Mouse (Mus musculus): Measurements from ENCODE around the gene Adam1b. TPM values are rescaled to one million over a fixed set of nuclear protein-coding genes. Genes with fewer than 3 reads are reported as not detected.
"Not testable (repeated sequence)": the region's sequence is repeated elsewhere in the genome, so short reads cannot be mapped to it uniquely, and the experiment has no call there.

Adam1b gene
- not detected for total RNA-seq (2021)
- long read RNA-seq, experiment 1, result 0 reads
- long read RNA-seq, experiment 2, result 0 reads

DNA sequence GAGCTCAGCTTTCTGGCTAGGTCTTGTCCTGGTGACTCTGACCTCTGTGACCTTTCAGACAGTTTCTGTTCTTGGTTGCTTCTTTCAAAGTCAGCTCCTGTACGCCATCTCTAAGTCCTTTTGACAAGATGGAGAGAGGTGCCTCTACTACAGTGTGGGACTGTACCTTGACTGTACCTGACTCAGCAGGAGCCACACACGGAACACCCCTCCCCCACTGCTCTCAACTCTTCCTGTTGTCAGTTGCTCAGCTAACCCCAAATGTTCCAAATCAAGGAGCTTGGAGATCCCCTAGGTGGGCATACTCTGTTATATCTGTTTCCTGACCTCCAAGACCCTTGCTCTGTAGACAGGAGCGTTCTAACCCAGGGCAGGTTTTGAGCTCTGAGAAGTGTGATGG, at the start of gene Adam1b:
TSS of gene Adam1b (minus strand) at position 205 of the 400 bp plus-strand sequence.
- no peak for DNase-seq (ENCODE audit: low spot score)

DNA sequence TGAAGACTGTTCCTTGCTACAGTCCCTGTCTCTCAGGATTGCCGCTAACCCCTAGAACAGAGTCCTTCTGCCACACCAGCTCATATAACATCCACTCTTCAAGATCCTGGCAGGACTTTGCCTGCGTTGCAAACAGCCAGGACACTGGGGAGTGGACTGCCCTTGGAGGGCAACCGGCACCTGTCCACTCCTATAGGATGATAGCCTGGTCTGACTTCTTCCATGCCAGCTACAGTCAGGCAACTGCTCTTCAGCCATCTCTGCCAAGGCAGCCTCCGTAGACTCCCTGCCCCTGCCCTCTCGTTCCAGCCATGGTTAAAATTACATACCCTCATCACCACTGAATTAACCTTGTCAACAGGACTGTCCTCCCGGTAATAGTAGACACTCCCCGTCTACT, 46.0 kb upstream of the Adam1b start:
- peak; percentile 78 for DNase-seq (ENCODE audit: low spot score)

DNA sequence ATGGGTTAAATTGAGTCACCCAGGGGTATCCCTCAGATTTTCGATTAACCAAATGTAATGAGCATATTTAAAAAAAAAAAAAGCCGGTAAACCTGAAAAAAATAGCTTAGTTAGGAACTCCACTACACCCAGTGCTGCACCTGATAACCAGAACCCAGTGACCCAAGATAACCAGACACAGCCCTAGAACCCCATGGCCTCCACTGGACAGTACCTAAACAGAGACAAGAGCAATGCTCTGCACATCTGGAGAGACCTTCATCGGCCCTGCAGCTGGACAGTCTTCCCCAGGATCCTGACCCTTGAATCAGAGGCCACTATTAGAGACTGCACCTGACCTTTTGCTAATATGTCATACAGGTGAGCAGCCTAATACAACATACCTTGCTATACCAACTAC, 43.8 kb upstream of the Adam1b start:
- DNase-seq (ENCODE audit: low spot score), result no peak

DNA sequence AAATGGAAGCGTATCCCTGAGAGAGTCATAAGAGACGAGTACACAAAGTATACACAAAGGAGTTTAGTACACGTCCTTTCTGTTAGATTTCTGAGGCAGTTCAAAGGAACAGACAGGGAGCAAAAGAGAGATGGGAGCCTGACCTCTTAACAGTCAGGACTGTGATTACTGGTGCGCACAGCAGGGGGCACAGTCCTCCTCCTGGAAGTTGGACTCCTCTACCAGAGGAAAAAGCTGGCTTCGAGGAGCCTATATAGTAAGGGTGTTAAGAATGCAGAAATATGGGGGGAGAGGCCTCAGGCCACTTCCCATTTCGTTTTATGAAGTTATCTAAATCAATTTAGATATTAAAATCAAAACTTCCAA, 43.3 kb upstream of the Adam1b start:
- DNase-seq (ENCODE audit: low spot score), result peak; percentile 44

DNA sequence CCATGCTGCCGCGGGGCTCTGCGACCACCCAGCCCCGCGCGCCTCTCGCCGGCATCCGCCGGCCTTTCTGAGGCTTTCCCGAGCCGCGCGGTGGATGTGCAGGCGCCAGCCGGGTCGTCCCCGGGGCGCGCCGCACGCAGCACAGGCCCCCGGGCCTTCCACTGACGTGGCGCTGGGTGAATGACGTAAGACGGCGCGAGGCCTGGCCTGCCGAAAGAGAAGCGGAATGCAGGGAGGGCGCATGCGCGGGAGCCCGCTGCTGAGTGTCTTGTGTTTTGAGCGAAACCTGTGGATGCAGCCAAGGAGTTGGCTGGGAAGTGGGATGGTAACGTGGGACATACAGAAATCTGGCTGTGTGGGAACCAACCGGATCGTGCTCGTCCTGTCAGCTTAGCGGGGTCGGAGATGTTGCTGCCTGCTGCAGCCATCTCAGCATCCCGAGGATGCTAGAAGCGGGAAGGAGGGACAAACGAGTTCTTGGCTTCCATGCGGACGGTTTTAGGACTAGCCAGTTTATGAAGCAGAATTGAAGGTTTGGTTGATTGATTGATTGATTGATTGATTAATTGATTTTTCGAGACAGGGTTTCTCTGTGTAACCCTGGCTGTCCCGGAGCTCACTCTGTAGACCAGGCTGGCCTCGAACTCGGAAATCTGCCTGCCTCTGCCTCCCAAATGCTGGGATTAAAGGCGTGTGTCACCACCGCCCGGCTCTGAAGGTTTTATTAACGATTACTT, 42.7 kb upstream of the Adam1b start, which contains the start of gene Mapkapk5:
TSS of gene Mapkapk5 (minus strand) at position 113 of the 737 bp plus-strand sequence.
- DNase-seq (ENCODE audit: low spot score), result peak; percentile 96

DNA sequence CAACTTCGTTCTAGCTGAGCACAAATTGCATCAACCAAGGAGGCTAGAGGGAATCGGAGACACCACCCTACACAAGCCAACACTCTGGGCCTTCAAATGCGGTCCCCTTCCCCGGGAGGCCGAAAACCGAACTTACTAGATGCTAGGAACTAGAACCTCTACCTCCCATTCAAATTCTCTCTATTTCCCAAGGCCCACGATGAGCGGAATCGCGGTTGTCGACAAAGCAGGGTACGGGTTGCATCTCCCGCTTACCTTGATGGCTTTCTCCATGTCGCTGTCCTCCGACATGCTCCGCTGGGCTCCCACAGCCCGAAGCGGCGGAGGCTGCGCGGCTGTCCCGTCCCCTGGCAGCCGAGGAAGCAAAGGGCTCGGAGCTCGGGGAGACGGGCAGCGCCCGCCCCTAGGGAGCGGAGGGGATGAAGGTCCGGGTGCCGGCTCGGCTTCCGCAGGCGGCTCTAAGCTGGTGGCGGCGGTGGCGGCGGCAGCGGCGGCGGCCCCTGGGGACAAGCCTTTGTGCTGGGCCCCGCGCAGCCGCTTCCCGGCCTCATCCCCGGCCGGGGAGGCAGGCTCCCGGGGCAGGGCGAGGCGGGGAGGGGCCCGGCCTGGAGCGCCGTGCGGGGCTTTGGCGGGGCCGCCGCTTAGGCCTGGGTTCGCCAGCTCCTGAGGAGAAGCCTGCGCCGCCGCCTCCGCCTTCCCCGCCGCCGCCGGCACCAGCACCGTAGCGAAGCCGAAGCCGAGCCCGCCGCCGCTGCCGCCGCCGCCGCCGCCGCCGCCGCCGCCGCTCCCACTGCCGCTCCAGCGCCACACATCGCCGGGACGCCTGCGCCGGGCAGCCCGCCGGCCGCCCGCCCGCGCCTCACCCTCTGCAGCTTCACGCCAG, 41.9 kb upstream of the Adam1b start, which contains the start of the genes Adam1a and Gm42878:
TSS of gene Adam1a (minus strand) at position 573 of the 883 bp plus-strand sequence.
TSS of gene Gm42878 (minus strand) at position 573 of the 883 bp plus-strand sequence.
- peak; percentile 18 for DNase-seq (ENCODE audit: low spot score)

DNA sequence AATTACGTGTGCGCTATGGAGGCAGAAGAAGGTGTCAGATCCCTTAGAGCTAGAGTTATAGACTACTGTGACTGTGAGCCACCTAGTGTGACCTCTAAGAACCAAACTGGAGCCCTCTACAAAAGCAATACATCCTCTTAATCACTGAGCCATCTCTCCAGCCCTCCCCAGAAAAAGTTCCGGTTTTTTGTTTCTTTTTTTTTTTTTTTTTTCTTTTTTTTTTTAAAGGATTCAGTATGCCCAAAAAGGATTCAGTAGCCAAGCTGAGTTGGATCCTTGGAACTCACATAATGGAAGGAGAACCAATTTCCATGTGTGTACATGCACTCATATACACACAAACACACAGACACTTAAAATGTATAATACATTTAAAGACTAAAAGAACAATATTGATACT, 40.1 kb upstream of the Adam1b start:
- DNase-seq (ENCODE audit: low spot score), result no peak

DNA sequence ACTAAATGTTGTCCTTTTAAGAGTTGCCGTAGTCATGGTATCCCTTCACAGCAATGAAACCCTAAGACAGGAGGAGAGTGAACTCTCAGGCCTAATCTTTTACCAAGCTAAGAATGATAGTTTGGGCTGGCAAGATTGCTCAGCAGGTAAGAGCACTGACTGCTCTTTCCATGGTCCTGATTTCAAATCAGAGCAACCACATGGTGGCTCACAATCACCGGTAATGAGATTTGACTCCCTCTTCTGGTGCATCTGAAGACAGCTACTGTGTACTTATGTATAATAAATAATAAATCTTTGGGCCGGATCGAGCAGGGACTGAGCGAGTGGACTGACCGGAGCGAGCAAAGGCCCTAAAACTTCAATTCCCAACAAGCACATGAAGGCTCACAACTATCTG, 38.0 kb upstream of the Adam1b start:
- no peak for DNase-seq (ENCODE audit: low spot score)

- DNase-seq (ENCODE audit: low spot score), result no peak
Measured at GRCm38 (mm10) chr5:121540066-121540465, 36.8 kb upstream of the Adam1b start.

- DNase-seq (ENCODE audit: low spot score), result no peak
Measured at GRCm38 (mm10) chr5:121537588-121537987, 34.4 kb upstream of the Adam1b start.

GRCm38 (mm10) chr5:121536921-121537555, 33.8 kb upstream of the Adam1b start:
- no peak for DNase-seq (ENCODE audit: low spot score)

- DNase-seq (ENCODE audit: low spot score), result no peak
Measured at GRCm38 (mm10) chr5:121535116-121535515, 31.9 kb upstream of the Adam1b start.

DNA sequence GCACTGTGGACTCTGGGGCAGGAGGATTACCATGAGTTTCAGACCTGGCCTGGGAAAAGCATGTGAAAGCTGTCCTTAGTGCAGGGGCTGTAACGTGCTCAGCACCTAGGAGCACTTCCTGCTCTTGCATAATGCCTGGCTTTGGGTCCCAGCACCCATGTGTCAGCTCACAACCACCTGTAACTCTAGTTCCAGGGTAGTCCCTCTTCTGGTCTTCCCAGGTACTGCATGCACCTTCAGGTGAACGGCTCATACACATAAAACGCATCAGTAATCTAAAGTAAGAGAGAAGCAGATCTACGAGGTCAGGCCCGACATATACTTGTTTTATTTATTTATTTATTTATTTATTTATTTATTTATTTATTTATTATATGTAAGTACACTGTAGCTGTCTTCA, 31.3 kb upstream of the Adam1b start:
- DNase-seq (ENCODE audit: low spot score), result no peak

GRCm38 (mm10) chr5:121526961-121527360, 23.7 kb upstream of the Adam1b start:
- DNase-seq (ENCODE audit: low spot score), result peak; percentile 18

- DNase-seq (ENCODE audit: low spot score), result no peak
Measured at GRCm38 (mm10) chr5:121526526-121526925, 23.3 kb upstream of the Adam1b start.

GRCm38 (mm10) chr5:121525774-121526450, 22.7 kb upstream of the Adam1b start:
- DNase-seq (ENCODE audit: low spot score), result no peak

DNA sequence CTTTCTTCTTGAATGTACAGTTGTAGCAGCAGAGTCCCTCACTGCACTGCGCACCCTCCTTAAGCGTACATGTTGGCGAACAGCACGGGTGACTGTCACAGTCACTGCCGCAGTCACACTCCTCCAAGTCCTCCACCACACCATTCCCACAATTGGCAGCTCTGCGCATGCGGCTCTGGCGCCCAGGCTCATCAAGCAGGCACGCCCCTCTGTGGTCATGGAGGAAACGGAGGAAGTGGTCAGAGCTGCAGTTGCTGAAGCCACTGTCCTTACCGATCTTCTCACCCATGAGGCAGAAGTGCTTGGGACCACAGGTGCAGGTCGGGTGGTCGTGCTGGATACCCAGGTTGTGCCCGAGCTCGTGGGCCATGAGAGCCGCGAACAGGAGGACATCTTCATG, 16.5 kb upstream of the Adam1b start:
- DNase-seq (ENCODE audit: low spot score), result not testable (repeated sequence)

- no peak for DNase-seq (ENCODE audit: low spot score)
Measured at GRCm38 (mm10) chr5:121518983-121519382, 15.7 kb upstream of the Adam1b start.

GRCm38 (mm10) chr5:121510009-121510408, 6.8 kb upstream of the Adam1b start:
- no peak for DNase-seq (ENCODE audit: low spot score)

DNA sequence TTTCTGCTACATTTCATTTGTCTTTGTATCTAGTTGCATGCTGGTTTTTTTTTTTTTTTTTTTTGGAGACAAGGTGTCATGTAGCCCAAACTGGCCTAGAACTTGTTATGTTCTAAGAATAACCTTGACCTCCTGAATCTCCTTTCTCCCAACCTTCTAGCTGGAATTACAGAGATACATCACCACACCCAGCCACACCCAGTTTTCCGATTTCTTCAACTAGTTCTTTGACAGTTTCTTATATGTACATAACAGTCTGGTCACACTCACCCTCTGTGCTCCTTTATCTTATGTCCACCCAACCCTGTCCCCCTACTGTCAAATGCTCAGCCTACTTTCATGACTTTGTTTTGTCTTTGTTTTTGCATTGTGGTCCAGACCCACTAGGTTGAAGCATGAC, 3.6 kb upstream of the Adam1b start:
- DNase-seq (ENCODE audit: low spot score), result no peak

- DNase-seq (ENCODE audit: low spot score), result not testable (repeated sequence)
Measured at GRCm38 (mm10) chr5:121501424-121501996, 1.7 kb downstream of the Adam1b start.
